Mouse (Mus musculus): ENCODE results near the gene Esp6. TPM values are rescaled to one million over a fixed set of nuclear protein-coding genes. Genes with fewer than 3 reads are reported as not detected.
"Not testable (repeated sequence)": the region's sequence is repeated elsewhere in the genome, so short reads cannot be mapped to it uniquely, and the experiment has no call there.

Esp6 gene
- total RNA-seq (2021): not detected
- long read RNA-seq, experiment 1: 0 reads
- long read RNA-seq, experiment 2: 0 reads

DNA sequence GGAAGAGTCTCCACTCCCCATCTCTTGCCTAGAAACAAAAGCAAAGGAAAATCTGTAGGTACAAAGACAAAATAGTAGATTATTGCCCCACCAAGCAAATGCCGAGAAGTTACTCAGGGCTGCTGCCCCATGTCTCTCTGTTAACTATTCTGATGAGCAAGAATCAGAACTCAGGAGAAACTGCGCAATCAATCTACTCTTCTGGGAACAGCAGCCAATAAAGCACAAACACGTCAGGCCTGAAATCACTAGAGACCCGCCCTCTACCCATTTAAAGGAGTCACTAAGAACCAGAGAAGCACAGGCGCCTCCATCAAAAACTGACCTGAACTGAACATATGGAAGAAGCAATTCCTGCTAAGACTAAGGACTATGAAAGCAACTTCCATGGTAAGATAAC lies at the start of gene Esp6:
Esp6 (plus strand) TSS at position 301 of the 400 bp plus-strand sequence.
- DNase-seq (ENCODE audit: low spot score in 2 of 2): no peak

DNA sequence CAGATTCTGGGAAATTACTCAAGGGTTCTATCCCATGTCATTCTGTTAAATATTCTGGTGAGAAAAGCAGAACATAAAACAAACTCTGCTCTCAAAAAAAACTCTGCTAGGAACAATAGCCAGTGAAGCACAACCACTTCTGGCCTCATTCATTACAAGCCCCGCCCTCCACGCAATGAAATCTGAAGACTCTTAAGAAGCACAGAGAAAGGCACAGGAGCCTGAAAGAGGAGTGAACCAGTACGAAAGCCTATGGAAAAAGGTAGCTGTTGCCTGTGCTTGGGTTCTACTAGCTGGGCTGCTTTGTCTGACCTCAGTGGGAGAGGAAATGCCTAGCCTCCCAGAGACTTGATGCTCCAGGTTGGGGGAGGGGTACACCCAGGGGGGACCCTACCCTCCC lies 41.5 kb upstream of the Esp6 start, which contains the start of gene Esp8:
Esp8 (plus strand) TSS at position 205 of the 400 bp plus-strand sequence.
- DNase-seq (ENCODE audit: low spot score in 2 of 2): no peak

DNA sequence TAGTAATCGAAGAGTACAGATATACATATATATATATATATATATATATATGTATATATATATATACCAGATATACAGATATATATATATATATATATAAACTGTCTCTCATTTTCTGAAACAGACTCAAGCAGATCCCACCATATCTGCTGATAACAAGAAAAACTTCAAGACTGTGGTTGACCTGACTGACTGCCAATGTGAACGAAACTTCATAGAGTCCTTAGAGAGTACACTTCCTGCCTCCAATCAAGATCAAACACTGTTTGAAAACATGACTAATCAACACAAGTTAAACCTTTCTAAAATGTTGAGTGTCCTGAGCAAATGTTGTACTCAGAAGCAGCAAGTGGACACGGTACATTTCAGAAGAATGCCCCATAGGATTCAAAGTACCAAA lies 31.5 kb upstream of the Esp6 start:
- DNase-seq (ENCODE audit: low spot score in 2 of 2): no peak

DNA sequence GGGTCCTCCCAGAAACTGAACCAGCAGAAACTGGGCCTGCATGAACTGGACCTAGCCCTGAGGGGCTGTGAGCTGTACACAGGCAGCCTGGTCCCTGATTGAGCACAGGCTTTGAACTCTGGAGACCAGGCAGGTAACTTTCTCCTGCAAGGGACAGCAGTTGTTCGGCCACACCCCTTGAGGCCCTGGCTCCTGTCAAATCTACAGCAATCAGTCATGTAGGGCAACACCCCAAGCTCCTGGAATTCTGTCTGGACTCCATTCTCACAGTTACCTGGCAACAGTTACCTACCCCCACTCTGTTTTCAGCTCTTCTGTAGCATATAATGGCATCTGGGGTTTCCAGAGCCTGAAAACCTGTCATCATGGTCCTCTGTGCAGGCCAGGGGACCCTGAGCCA lies 30.2 kb upstream of the Esp6 start:
- no peak for DNase-seq (ENCODE audit: low spot score in 2 of 2)

DNA sequence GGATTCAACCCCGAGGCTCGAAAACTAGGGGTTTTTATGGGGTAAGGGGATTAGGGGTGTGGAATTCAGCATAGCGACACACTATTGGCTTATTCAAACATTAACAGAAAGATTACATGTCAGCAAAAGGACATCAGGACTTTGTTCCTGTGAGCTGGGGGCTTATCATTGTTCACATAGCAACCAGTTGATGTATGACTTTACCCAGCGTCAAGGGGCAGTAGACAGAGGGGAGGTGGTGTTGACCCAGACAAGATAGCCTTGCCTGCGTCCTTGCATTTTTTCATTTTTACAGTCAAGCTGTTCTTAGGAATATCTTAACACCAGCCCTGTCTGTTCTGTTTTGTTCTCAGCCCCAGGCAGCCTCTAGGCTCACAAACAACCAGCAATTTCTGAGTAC lies 14.3 kb upstream of the Esp6 start:
- DNase-seq (ENCODE audit: low spot score in 2 of 2): not testable (repeated sequence)

DNA sequence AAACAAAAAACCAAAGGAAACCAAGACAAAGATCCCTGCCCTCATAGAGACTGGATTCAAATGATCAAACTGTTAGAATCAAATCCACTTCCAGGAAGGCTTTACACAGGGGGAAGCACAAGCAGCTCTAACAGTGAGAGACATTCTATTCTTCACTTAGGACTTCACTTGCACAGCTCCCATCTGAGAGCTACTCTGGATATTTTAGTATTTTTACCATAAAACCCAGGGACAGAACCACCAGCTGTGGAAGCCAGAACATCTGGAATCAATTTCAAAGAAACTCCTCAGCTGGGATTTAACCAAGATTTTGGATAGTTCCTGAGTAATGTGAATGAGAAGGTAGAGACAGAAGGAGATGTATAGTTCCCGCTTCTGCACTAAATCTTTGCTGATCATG lies 7.8 kb upstream of the Esp6 start:
- no peak for DNase-seq (ENCODE audit: low spot score in 2 of 2)

DNA sequence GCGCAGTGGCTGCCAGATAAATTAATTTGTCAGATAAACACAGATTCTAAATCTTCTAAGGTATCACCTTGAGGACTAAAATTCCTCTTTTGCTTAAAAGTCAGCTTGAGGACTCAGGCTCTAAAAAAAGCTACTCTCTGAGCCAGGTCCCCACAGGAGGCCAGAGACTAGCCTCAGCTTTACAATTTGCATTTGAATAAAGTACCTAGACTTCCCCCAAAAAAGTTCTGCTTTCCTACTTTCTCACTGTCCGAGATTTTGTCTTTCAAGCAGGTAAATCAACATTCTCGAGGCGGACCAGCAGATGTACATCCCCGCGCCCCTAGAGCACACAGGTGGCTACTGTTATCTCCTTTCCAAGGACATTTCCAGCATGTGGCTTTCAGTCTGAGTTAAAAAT lies 22.6 kb downstream of the Esp6 start:
- not testable (repeated sequence) for DNase-seq (ENCODE audit: low spot score in 2 of 2)

DNA sequence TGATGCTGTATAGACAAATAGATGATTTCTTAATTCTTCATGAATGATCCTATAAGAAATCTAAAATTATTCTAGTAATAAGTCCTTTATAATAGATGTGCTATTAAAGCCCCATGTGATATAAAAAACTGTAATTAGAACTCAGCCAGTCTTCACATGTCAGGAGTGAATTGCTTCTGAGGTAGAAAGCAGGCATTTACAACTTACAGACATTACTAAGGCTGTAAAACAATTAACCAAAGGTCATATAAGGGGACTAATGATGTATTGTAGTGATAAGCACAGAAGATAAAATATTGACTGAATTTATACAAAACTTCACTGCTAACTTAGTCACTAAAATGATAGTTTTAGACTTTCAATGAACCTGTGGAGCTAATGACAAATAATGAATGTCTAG lies 30.0 kb downstream of the Esp6 start:
- no peak for DNase-seq (ENCODE audit: low spot score in 2 of 2)

DNA sequence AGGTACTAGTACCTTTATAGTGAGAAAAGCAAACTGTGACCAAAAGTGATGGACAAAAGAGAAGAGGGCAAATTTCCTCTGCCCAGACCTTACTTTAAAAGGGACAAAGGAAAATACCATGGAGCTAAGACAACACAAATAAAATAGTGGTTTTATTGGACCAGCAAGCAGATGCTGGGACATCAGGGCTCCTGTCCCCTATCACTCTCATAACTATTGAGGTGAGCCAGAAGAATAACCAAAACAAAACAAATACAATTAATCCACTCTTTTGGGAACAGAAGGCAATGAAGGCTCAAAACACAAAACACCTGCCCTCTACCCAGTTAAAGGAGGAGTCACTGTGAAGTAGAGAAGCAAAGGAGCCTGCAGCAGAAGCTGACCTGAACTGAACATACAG lies 37.0 kb downstream of the Esp6 start, which contains the start of gene Esp4:
Esp4 (plus strand) TSS at position 301 of the 400 bp plus-strand sequence.
- DNase-seq (ENCODE audit: low spot score in 2 of 2): no peak

Other genes starting within 250 kb of the Esp6 start
- not detected for gene Crisp1, start 242.3 kb upstream of the Esp6 start, total RNA-seq (2021)
- gene Esp8, start 41.5 kb upstream of the Esp6 start, total RNA-seq (2021): not detected
- gene Esp4, start 37.1 kb downstream of the Esp6 start, total RNA-seq (2021): not detected
- not detected for gene Esp3, start 70.6 kb downstream of the Esp6 start, total RNA-seq (2021)
- not detected for gene Esp1, start 165.6 kb downstream of the Esp6 start, total RNA-seq (2021)
- not detected for gene Crisp2, start 245.5 kb downstream of the Esp6 start, total RNA-seq (2021)
- 10 to 100 TPM in 1 of 2 experiments, 1 to 10 TPM in 1; 3.7 to 11.7 TPM for gene Rhag, start 249.6 kb downstream of the Esp6 start, total RNA-seq (2021)